Mouse (Mus musculus): ENCODE results near the gene Adgrd1. TPM values are rescaled to one million over a fixed set of nuclear protein-coding genes. Genes with fewer than 3 reads are reported as not detected.
"Not testable (repeated sequence)": the region's sequence is repeated elsewhere in the genome, so short reads cannot be mapped to it uniquely, and the experiment has no call there.

Adgrd1 gene
- total RNA-seq, 4 experiments from 2014 or later = 0.53 to 0.74 (median 0.62) TPM

GRCm38 (mm10) chr5:129093158-129093557 is 3.4 kb upstream of the Adgrd1 start:
- no peak for DNase-seq (ENCODE audit: low spot score in 2 of 2)

GRCm38 (mm10) chr5:129094236-129094635 is 2.3 kb upstream of the Adgrd1 start:
- DNase-seq (ENCODE audit: low spot score in 2 of 2) = no peak

GRCm38 (mm10) chr5:129104043-129104442 is 7.5 kb downstream of the Adgrd1 start:
- no peak for DNase-seq (ENCODE audit: low spot score in 2 of 2)

DNA sequence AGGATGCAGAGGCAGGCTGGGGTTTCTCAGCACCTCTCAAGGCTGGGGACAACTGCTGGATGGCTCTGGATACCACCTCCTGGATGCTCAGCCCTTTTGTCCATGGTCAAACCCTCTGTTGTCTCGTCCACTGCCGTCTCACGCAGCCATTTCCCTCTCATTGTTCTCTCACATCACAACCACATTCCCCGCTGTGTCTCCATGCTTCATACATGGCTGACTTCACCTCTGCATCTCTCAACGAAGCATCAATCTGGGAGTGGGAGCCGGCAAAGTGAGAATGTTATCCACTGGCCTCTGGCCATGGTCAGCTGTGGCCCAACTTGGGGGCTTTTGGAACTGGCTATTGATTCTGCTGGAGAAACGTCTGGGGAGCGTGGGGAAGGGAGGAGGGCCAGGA is 15.2 kb downstream of the Adgrd1 start:
- DNase-seq (ENCODE audit: low spot score in 2 of 2) = no peak

DNA sequence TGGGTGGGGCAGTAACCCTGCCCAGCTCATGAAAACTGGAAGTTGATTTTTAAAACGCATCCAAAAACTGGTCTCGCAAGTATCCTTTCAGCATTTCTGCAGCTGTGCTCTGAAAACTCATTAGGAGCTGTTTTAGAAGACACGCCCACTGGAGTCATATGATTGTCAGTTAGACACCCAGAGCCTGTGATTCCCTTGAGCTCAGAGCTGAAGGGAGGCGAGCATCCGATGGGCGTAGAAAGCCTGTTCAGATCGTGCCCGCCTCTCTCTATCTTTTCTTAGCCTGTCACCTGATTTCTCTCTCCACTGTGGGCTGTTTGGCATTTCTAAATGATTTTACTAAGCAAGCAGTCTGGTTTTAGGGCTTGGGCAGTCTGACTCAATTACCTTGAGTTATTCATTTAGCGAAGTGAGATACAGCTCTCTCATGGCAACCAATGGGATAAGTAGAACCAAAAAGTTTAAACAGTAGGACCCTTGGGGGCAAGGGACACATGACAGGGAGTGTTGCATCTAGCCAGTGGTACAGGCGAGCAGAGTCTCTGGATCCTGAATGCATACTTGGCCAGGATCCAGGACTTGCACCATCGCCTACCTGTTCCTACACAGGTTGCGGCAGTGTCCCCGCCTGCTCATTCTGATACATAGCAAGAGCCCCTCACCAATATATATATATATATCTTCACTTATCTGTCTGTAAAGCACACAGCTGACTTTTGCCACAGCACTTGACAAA is 17.4 kb downstream of the Adgrd1 start:
- peak; percentile 30 to 45 for DNase-seq (ENCODE audit: low spot score in 2 of 2)

DNA sequence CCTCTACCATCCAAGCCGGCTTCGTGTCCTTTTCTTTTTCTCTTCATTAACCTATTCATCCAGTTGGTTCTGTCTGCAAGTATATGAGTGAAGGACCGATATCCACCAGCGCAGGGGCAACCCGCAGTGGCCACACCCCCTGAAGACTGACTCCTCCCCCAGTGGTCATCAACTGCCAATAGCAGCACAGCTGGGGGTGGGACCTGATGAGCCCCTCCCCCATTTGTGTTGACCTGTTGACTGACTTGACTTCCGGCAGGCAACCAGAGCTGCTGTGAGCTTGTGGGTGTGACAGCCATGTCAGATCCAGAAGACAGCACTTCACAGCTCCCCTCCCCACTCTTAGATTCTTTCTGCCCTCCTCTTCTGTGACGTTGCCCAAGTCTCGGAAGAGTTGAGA is 19.7 kb downstream of the Adgrd1 start:
- DNase-seq (ENCODE audit: low spot score in 2 of 2) = no peak

DNA sequence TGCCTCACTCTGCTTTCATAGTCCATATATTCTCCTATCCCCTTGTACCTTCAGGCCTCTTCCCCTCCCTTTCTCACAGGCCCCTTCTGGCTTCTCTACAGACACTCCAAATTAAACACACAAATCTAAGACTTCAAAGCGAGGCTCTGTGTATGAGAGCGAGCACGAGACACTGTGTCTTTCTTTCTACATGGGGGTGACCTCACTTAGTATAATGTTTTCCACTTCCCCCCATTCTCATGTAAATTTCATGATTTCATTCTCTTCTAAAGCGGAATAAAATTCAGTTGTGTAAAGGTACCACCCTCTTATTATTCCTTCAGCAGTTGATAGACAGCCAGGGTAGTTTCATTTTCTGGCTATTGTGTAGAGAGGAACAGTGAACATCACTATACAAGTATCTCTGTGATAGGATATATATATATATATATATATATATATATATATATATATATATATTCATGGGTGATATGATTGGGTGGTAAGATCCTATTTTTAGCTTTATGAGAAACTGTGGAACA is 21.1 kb downstream of the Adgrd1 start:
- DNase-seq (ENCODE audit: low spot score in 2 of 2) = no peak

DNA sequence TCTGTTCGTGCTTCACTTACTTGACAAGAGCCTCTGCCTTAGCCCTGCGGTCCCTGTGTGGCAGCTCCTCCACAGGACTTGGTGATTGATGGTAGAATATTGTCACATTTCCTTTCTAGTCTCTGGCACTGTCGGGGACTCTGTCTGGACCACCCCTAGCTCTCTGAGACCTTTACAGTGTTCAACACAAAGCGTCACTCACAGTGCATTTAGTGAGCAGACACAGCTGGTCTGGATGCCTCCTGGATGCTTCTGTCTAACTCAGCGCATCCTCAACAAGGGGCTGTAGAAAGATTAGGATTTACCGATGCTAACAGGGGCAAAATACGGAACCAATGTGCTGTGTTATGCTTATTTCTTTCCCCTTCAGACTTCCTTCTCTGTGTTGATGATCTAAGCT is 22.0 kb downstream of the Adgrd1 start:
- no peak for DNase-seq (ENCODE audit: low spot score in 2 of 2)

- no peak for DNase-seq (ENCODE audit: low spot score in 2 of 2)
Measured at GRCm38 (mm10) chr5:129119146-129119545, 22.6 kb downstream of the Adgrd1 start.

GRCm38 (mm10) chr5:129121654-129122285 is 25.2 kb downstream of the Adgrd1 start:
- DNase-seq (ENCODE audit: low spot score in 2 of 2) = no peak

DNA sequence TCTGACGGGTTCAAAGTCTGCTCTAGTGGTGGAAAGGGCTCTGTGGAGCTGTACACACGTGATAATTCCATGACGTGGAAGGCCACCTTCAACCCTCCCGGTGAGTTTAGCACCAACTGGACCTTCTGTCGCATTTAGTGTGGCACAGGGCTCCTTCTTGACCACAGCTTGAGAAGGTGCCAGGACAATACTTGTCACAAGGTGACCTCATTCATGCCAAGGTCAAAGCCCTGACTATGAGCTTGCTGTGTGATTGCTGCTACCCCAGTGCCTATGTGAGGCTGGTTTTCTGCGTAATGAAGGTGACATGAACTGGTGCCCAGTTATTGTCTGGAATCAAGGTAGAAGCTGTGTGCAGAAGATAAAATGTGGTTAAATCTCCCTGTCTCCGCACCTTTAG is 25.9 kb downstream of the Adgrd1 start:
- no peak for DNase-seq (ENCODE audit: low spot score in 2 of 2)

DNA sequence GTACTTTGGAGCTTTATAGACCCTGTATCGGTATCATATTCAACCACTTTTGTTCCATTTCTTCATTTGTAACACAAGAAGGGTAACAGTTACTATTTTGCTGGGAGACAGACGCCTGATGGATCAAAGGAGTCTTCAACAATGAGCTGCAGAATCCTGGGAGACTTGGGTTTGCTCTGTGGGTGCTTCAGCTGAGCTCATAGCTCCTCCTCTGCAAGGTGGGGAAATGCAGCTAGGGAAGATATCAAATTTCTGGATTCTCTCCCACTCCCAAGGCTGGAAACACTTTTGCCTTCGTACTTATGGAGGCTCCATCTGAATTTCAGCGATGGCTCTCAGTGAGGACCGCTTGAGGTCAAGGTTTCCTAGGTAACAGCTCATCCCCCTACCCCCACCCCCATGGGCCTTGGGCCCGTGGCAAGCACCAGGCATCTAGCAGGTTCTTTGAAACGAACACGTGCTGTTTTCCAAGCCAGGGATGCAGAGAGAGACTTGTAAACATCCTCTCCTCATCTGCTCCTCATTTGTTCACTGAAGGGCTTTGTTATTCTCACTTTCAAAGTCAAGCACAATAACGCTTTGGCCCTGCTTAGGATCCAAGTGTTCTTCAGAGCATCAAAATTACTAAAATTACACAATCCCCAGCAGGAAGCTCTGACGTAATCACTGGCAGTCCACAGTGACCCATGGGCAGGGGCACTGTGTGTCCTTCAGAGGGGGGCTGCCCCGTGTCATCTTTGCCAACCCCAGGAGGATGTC is 27.7 kb downstream of the Adgrd1 start:
- no peak for DNase-seq (ENCODE audit: low spot score in 2 of 2)

- not testable (repeated sequence) for DNase-seq (ENCODE audit: low spot score in 2 of 2)
Measured at GRCm38 (mm10) chr5:129128310-129128709, 31.8 kb downstream of the Adgrd1 start.

DNA sequence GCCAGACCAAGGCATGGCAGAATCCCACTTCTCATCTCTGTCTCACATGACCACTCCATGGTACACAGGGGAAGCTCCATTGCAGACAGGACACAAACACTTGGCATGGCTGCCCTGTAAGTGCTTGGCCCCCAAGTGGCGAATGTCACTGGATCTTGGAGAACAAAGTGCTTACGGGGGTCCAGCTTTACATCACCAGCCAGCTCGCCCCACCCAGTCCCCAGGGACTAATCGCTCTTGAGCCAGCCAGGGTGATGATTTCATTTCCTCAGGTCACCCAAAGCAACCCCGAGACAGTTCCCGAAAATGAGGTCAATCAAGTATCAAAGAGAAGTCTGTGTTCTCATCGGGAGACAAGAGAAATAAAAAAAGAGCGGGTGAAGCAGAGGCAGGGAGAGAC is 33.8 kb downstream of the Adgrd1 start:
- DNase-seq (ENCODE audit: low spot score in 2 of 2) = no peak

- no peak for DNase-seq (ENCODE audit: low spot score in 2 of 2)
Measured at GRCm38 (mm10) chr5:129137405-129137804, 40.9 kb downstream of the Adgrd1 start.

DNA sequence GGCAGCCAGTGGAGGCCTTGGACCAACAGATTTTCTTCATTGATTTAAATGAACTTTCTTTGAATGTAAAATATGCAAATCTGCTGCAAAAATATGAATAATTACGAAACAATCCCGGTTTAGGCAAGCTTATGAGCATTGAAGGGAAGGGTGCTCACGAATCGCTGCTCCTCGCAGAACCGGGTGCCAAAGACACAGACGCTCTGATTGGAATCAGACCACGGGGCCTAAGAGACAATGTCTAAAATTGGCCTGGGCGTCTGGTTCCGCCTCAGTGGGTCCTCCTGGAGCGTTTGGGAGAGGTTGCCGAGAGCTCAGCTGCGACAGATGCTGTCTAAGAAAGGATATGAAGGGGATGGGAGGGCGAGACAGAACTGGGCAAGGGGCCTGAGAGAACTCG is 42.0 kb downstream of the Adgrd1 start:
- DNase-seq (ENCODE audit: low spot score in 2 of 2) = peak; percentile 32 to 44

GRCm38 (mm10) chr5:129142801-129143200 is 46.3 kb downstream of the Adgrd1 start:
- no peak for DNase-seq (ENCODE audit: low spot score in 2 of 2)

GRCm38 (mm10) chr5:129145307-129145935 is 48.9 kb downstream of the Adgrd1 start:
- no peak for DNase-seq (ENCODE audit: low spot score in 2 of 2)

DNA sequence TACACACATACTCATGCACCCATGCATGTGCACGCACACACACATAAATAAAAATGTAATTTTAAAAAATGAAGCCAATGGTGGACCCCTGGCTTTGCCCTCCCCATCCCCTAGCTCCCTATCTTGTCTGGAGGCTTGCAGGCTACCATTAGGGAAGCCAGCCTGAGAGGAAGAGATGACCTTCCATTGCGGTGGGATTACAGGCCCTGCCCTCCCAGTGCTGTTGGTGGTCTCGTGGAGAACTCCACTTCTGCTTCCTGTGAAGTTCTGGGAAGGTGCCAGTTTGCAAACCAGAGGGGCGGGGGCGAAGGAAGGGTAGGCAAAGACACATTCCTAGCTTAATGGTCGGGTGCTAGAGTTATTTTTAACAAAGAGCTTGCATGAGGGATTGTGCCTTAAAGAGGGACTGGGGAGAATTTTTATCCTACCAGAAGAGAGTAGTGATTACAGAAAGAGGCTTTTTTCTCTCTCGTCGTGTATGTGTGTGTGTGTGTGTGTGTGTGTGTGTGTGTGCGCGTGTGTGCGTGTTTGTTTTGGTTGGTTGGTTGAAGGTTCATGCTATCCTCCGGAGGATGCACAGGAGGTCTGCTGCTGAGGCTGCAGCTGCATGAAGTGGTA is 50.5 kb downstream of the Adgrd1 start:
- no peak for DNase-seq (ENCODE audit: low spot score in 2 of 2)

GRCm38 (mm10) chr5:129148485-129148884 is 51.9 kb downstream of the Adgrd1 start:
- no peak for DNase-seq (ENCODE audit: low spot score in 2 of 2)
